ENCODE assay signal across 8 mouse cellular contexts in genomic region chr3:88214197-88214938, GRCm38 (mm10). TPM values are rescaled to one million over a fixed set of nuclear protein-coding genes. Genes with fewer than 3 reads are reported as not detected.
DNase-seq lines count a peak whose midpoint lies in the region; ATAC-seq and TF ChIP-seq lines count a peak whose summit lies in the region.

No protein-coding gene starts in this region.

- no peak overlapping the region for H3K9ac ChIP-seq in lung, postnatal 0 days (replicated peaks; ENCODE audit: low read depth)
- peak overlapping the region; percentile 73 for H3K9ac ChIP-seq in hindbrain, embryonic 16.5 days (ENCODE audit: low read depth, low read length)
- peak overlapping the region; percentile 82 for H3K9ac ChIP-seq in midbrain, embryonic 14.5 days (replicated peaks; ENCODE audit: low read length)

- intact Hi-C loops in gastrocnemius, postnatal 14 days (cut with DNase I; ENCODE audit: low total_unique reads): no loop called here

- TF ChIP-seq POLR2A in lung, adult 2 months (IDR thresholded peaks at IDR 0.05; ENCODE audit: borderline replicate concordance, extremely low read depth, low read depth, low read length): no peak

- peak overlapping the region; percentile 52; the same call in 1 of the 2 replicates for H3K4me2 ChIP-seq in lung, postnatal 0 days (replicated peaks; ENCODE audit: low read depth, low read length)
- peak overlapping the region; percentile 71 for H3K4me2 ChIP-seq in hindbrain, embryonic 16.5 days (ENCODE audit: low read length)
- H3K4me2 ChIP-seq in midbrain, embryonic 14.5 days (ENCODE audit: low read length): peak overlapping the region; percentile 59

- ATAC-seq in lung, postnatal 0 days: no peak
- peak; percentile 92 for ATAC-seq in hindbrain, embryonic 16.5 days
- peak; percentile 87 for ATAC-seq in midbrain, embryonic 14.5 days (ENCODE audit: low FRiP score, low TSS enrichment)

- H3K4me3 ChIP-seq in lung, postnatal 0 days (ENCODE audit: low read depth, low read length): peak overlapping the region; percentile 32; the same call in 1 of the 2 replicates
- no peak overlapping the region for H3K4me3 ChIP-seq in lung, adult 2 months (replicated peaks; ENCODE audit: extremely low read depth, low read depth, low read length)
- H3K4me3 ChIP-seq in hindbrain, embryonic 16.5 days (ENCODE audit: low read length): peak overlapping the region; percentile 49
- peak overlapping the region; percentile 55 for H3K4me3 ChIP-seq in midbrain, embryonic 14.5 days (replicated peaks; ENCODE audit: low read depth, low read length)

- no peak for TF ChIP-seq EP300 in lung, postnatal 0 days (IDR thresholded peaks at IDR 0.05)

- TF ChIP-seq CTCF in lung, postnatal 0 days (IDR thresholded peaks at IDR 0.05): no peak
- TF ChIP-seq CTCF in lung, adult 2 months (IDR thresholded peaks at IDR 0.05; ENCODE audit: insufficient read depth, low read length): no peak

- 2% methylated on average over 40 of the region's 42 CpGs for WGBS in lung, postnatal 0 days
- 4% methylated on average over 42 of the region's 42 CpGs for WGBS in lung, adult 2 months
- WGBS in hindbrain, embryonic 16.5 days: under 1% methylated on average over 34 of the region's 42 CpGs
- WGBS in midbrain, embryonic 14.5 days: 2% methylated on average over 42 of the region's 42 CpGs

- no peak overlapping the region for H3K27ac ChIP-seq in lung, postnatal 0 days (ENCODE audit: low read length)
- peak overlapping the region; percentile 91 for H3K27ac ChIP-seq in hindbrain, embryonic 16.5 days (ENCODE audit: low read depth, low read length)
- H3K27ac ChIP-seq in midbrain, embryonic 14.5 days (replicated peaks; ENCODE audit: low read depth, low read length): peak overlapping the region; percentile 87

- no peak for DNase-seq in lung, postnatal 0 days (ENCODE audit: low spot score)
- DNase-seq in lung, adult 2 months: no peak
- DNase-seq in cerebellum, postnatal 36 days: peak; percentile 82 to 85
- DNase-seq in midbrain, embryonic 14.5 days: peak; percentile 90
- DNase-seq in urinary bladder, postnatal 25 days (ENCODE audit: low spot score): no peak
- DNase-seq in urinary bladder, postnatal 36 days (ENCODE audit: low spot score in 2 of 2): no peak
- DNase-seq in gastrocnemius, postnatal 14 days: no peak

- H3K4me1 ChIP-seq in lung, postnatal 0 days (ENCODE audit: insufficient read depth, low read depth, low read length): peaks cover 11% of the 10 kb centered on the region
- peaks cover 8% of the 10 kb centered on the region for H3K4me1 ChIP-seq in lung, adult 2 months (ENCODE audit: control insufficient read depth, insufficient read depth, low read length)
- H3K4me1 ChIP-seq in hindbrain, embryonic 16.5 days (ENCODE audit: control insufficient read depth, insufficient read depth, low read depth, low read length): peaks cover 41% of the 10 kb centered on the region
- peaks cover 29% of the 10 kb centered on the region for H3K4me1 ChIP-seq in midbrain, embryonic 14.5 days (ENCODE audit: control insufficient read depth, insufficient read depth, low read length)

- no peaks in the 10 kb centered on the region for H3K36me3 ChIP-seq in lung, postnatal 0 days (ENCODE audit: insufficient read depth, low read length)
- H3K36me3 ChIP-seq in hindbrain, embryonic 16.5 days (ENCODE audit: control insufficient read depth, insufficient read depth, low read length): peaks cover 3% of the 10 kb centered on the region; the same call in 1 of the 2 replicates
- H3K36me3 ChIP-seq in midbrain, embryonic 14.5 days (ENCODE audit: control insufficient read depth, insufficient read depth, low read length): peaks cover 21% of the 10 kb centered on the region; the same call in 1 of the 2 replicates

- H3K9me3 ChIP-seq in lung, postnatal 0 days (ENCODE audit: low read length): no peaks in the 10 kb centered on the region
- no peaks in the 10 kb centered on the region for H3K9me3 ChIP-seq in hindbrain, embryonic 16.5 days (ENCODE audit: control insufficient read depth, low read length)
- no peaks in the 10 kb centered on the region for H3K9me3 ChIP-seq in midbrain, embryonic 14.5 days (ENCODE audit: control insufficient read depth, low read length)

- H3K27me3 ChIP-seq in lung, postnatal 0 days (replicated peaks; ENCODE audit: insufficient read depth, low read length): peaks cover 83% of the 10 kb centered on the region
- no peaks in the 10 kb centered on the region; the same call in 1 of the 2 replicates for H3K27me3 ChIP-seq in hindbrain, embryonic 16.5 days (replicated peaks; ENCODE audit: control insufficient read depth, insufficient read depth, low read length)
- H3K27me3 ChIP-seq in midbrain, embryonic 14.5 days (ENCODE audit: control insufficient read depth, insufficient read depth, low read length): peaks cover 54% of the 10 kb centered on the region

RNA-seq across cellular contexts. Expression of gene Rhbg, which starts 40.1 kb away (rescaled TPM):
- 3.9 and 4.9 TPM in 2 replicates for polyA plus RNA-seq in lung, postnatal 0 days (2015; fragmentation: Nextera tagmentation; extraction: Ambion mirVana)
- polyA plus RNA-seq in lung, adult 2 months (2012; rRNA removed): 8.2 and 14.5 TPM in 2 replicates
- polyA plus RNA-seq in hindbrain, embryonic 16.5 days (2015; fragmentation: Nextera tagmentation; extraction: Ambion mirVana): 0.52 and 0.99 TPM in 2 replicates
- 0.21 and 0.22 TPM in 2 replicates for polyA plus RNA-seq in midbrain, embryonic 14.5 days (2014; fragmentation: Nextera tagmentation; extraction: Ambion mirVana)
- not detected for total RNA-seq in gastrocnemius, postnatal 14 days (2021)

Comparison
In these comparisons a context has a peak if more than half of its experiments do, and no peak if none do; other contexts are left out.
1. DNase-seq: peak in cerebellum, postnatal 36 days (2 of 2) and midbrain, embryonic 14.5 days (single experiment); none in lung, postnatal 0 days (single experiment), lung, adult 2 months (single experiment), urinary bladder, postnatal 25 days (single experiment), urinary bladder, postnatal 36 days (0 of 2) and gastrocnemius, postnatal 14 days (single experiment).
2. Peak in every context shown above with its lines, with median percentiles within 50 percentile points of each other: H3K4me2 ChIP-seq.